Mouse (Mus musculus) myocyte (in vitro differentiated cells): Measurements from ENCODE around the gene Zc3h7b.

ENCODE experiments used
- CEBPB ChIP-seq: IDR thresholded peaks from 2 replicates; pipeline ENCODE4 v1.6.1; 2011; ENCODE audit warnings: mild to moderate bottlenecking, moderate library complexity; ENCODE audit not compliant: poor library complexity, insufficient read depth, severe bottlenecking
- E2F4 ChIP-seq: IDR thresholded peaks from one replicate; pipeline ENCODE4 v1.6.1; 2011; ENCODE audit warnings: mild to moderate bottlenecking, control low read depth, moderate library complexity; ENCODE audit not compliant: insufficient read depth
- MAX ChIP-seq: IDR thresholded peaks from one replicate; pipeline ENCODE4 v1.6.1; 2011; ENCODE audit warnings: low read depth, mild to moderate bottlenecking, control low read depth
- MYOD1 ChIP-seq, 3 experiments: IDR thresholded peaks; one replicate each; pipeline ENCODE4 v1.6.1; 2011; ENCODE audit warnings: control low read depth in 2 of 3, low read depth in 2 of 3, mild to moderate bottlenecking in 2 of 3, moderate library complexity in 1 of 3; ENCODE audit not compliant: insufficient read length in 2 of 3, control insufficient read depth in 1 of 3
- MYOG ChIP-seq, 3 experiments: IDR thresholded peaks; one replicate each; pipeline ENCODE4 v1.6.1; 2011; ENCODE audit warnings: control low read depth in 2 of 3, low read depth in 2 of 3, mild to moderate bottlenecking in 2 of 3; ENCODE audit not compliant: insufficient read length in 2 of 3, control insufficient read depth in 1 of 3, insufficient read depth in 1 of 3
- POLR2A ChIP-seq: IDR thresholded peaks from one replicate; pipeline ENCODE4 v1.6.1; 2011; ENCODE audit warnings: low read depth, mild to moderate bottlenecking, control low read depth, moderate library complexity; ENCODE audit not compliant: insufficient read length
- POLR2AphosphoS2 ChIP-seq: IDR thresholded peaks from one replicate; pipeline ENCODE4 v1.6.1; 2011; ENCODE audit warnings: low read depth, control low read depth; ENCODE audit not compliant: insufficient read length
- TCF12 ChIP-seq: IDR thresholded peaks from one replicate; pipeline ENCODE4 v1.6.1; 2011; ENCODE audit warnings: mild to moderate bottlenecking, control low read depth; ENCODE audit not compliant: poor library complexity, insufficient read depth, severe bottlenecking
- USF1 ChIP-seq: IDR thresholded peaks from one replicate; pipeline ENCODE4 v1.6.1; 2011; ENCODE audit warnings: low read depth, mild to moderate bottlenecking, control low read depth, moderate library complexity

GRCm38 (mm10) chr15:81772431-81773120 lies 27.7 kb downstream of the Zc3h7b start:
- no peak for TF ChIP-seq MAX
- no peak for TF ChIP-seq POLR2A
- TF ChIP-seq MYOD1 (IDR thresholded peaks at IDR 0.05; ENCODE audit: control insufficient read depth in 1 of 3, insufficient read length in 2 of 3, low read depth in 2 of 3), result no peak
- no peak for TF ChIP-seq POLR2AphosphoS2
- no peak for TF ChIP-seq CEBPB
- TF ChIP-seq USF1, result no peak
- TF ChIP-seq TCF12, result no peak
- no peak for TF ChIP-seq E2F4
- no peak for TF ChIP-seq MYOG (IDR thresholded peaks at IDR 0.05; ENCODE audit: control insufficient read depth in 1 of 3, insufficient read depth in 1 of 3, insufficient read length in 2 of 3, low read depth in 2 of 3)
